Mouse (Mus musculus) heart, postnatal 0 days (tissue): ENCODE data around the gene Trib2. TPM values are rescaled to one million over a fixed set of nuclear protein-coding genes. Genes with fewer than 3 reads are reported as not detected.
A peak's percentile ranks its signal among the peaks of the same experiment; 100 is the strongest.

Experiments
- ATAC-seq: fragments of 200-750 bp; cut with Nextera tagmentation; 2 replicates; pipeline ENCODE4 v1.8.0; 2017; ENCODE audit warnings: low read depth, moderate number of reproducible peaks, moderate library complexity; ENCODE audit not compliant: insufficient read depth
- DNase-seq: peaks from one replicate; pipeline ENCODE4 v3.0.0-alpha.2; 2016; ENCODE audit warnings: low spot score
- H3K27ac ChIP-seq: fragments of 300-500 bp; sonication (generic); 2 replicates; pipeline ENCODE4 v1.5.1; 2014; ENCODE audit warnings: low read depth, mild to moderate bottlenecking
- H3K27me3 ChIP-seq: fragments of 300-500 bp; sonication (generic); 2 replicates; pipeline ENCODE4 v1.6.1; 2014; ENCODE audit warnings: low read length, mixed read lengths; ENCODE audit not compliant: control insufficient read depth, insufficient read depth
- H3K36me3 ChIP-seq: fragments of 300-500 bp; sonication (generic); replicated peaks from 2 replicates; pipeline ENCODE4 v1.6.1; 2014; ENCODE audit warnings: low read length, mixed read lengths; ENCODE audit not compliant: control insufficient read depth, insufficient read depth
- H3K4me1 ChIP-seq: fragments of 300-500 bp; sonication (generic); 2 replicates; pipeline ENCODE4 v1.6.1; 2014; ENCODE audit warnings: antibody characterized with exemption; ENCODE audit not compliant: control insufficient read depth, insufficient read depth
- H3K4me2 ChIP-seq: fragments of 300-500 bp; sonication (generic); 2 replicates; pipeline ENCODE4 v1.6.1; 2014; ENCODE audit warnings: low read depth, mild to moderate bottlenecking, low read length, moderate library complexity
- H3K4me3 ChIP-seq: fragments of 300-500 bp; sonication (generic); 2 replicates; pipeline ENCODE4 v1.5.1; 2014; ENCODE audit warnings: low read depth, low read length
- H3K9ac ChIP-seq: fragments of 300-500 bp; sonication (generic); replicated peaks from 2 replicates; pipeline ENCODE4 v1.6.1; 2014; ENCODE audit warnings: low read depth, low read length, mixed read lengths
- H3K9me3 ChIP-seq: fragments of 300-500 bp; sonication (generic); replicated peaks from 2 replicates; pipeline ENCODE4 v1.6.1; 2016; ENCODE audit warnings: low read length; ENCODE audit not compliant: control insufficient read depth
- CTCF ChIP-seq: IDR thresholded peaks from 2 replicates; pipeline ENCODE4 v1.5.1; 2016; ENCODE audit warnings: antibody characterized with exemption, control low read depth, low read depth
- EP300 ChIP-seq: IDR thresholded peaks from 2 replicates; pipeline ENCODE4 v1.6.1; 2016; ENCODE audit warnings: antibody characterized with exemption, low read depth
- WGBS: fragments of 180-500 bp; shearing (Covaris S2); extraction: QIAGEN DNeasy Blood & Tissue Kit; methylation state at CpG from one replicate; pipeline ENCODE4 v1.1.7; 2014; 5-methylcytosine and 5-hydroxymethylcytosine counted together
- polyA plus RNA-seq: library from polyadenylated mRNA; unstranded; fragments of >200 nt; fragmentation: Nextera tagmentation; extraction: Ambion mirVana; gene quantifications from 2 replicates; pipeline ENCODE4 v1.2.1, GENCODE M21; 2015
- total RNA-seq: library from RNA; depleted of rRNA; stranded (reverse); fragments of >200 nt; gene quantifications from 2 replicates; pipeline ENCODE4 v1.2.3, GENCODE M21; 2014; ENCODE audit warnings: low replicate concordance; rRNA removed

The Trib2 gene
- 83.9 and 91.1 TPM in 2 replicates for total RNA-seq
- 55.0 and 57.1 TPM in 2 replicates for polyA plus RNA-seq

GRCm38 (mm10) chr12:15816740-15817178 lies at the start of gene Trib2:
Gene Trib2, minus strand, starts transcription at chr12:15816922.
- peak within 1 kb of the TSS; percentile 81 for H3K4me3 ChIP-seq
- H3K4me2 ChIP-seq: peak within 1 kb of the TSS; percentile 77
- peak within 1 kb of the TSS; percentile 95 for H3K9ac ChIP-seq
- H3K4me1 ChIP-seq: peaks cover 14% of the 10 kb centered on the region; the same call in 1 of the 2 replicates
- WGBS: under 1% methylated on average over 50 of the region's 50 CpGs
- DNase-seq: peak; percentile 98
- TF ChIP-seq EP300 (no peak), CTCF (peak; percentile 57)
- H3K27me3 ChIP-seq: no peaks in the 10 kb centered on the region
- H3K9me3 ChIP-seq: no peaks in the 10 kb centered on the region
- peak within 1 kb of the TSS; percentile 100 for H3K27ac ChIP-seq
- no peaks in the 10 kb centered on the region for H3K36me3 ChIP-seq
- peak; percentile 91 for ATAC-seq

- ATAC-seq (no peak), DNase-seq (no peak)
- Histone ChIP-seq H3K9ac (no peak overlapping the region), H3K27me3 (no peaks in the 10 kb centered on the region), H3K4me2 (no peak overlapping the region), H3K9me3 (no peaks in the 10 kb centered on the region), H3K36me3 (no peaks in the 10 kb centered on the region), H3K4me3 (no peak overlapping the region), H3K4me1 (0 out of 2 replicates have a peak, but pooled peaks cover 5% of the 10 kb centered on the region), H3K27ac (no peak overlapping the region)
- TF ChIP-seq EP300: no peak
- no peak for TF ChIP-seq CTCF
- WGBS: 84% methylated on average over 4 of the region's 4 CpGs
Observed at GRCm38 (mm10) chr12:15858005-15858404, 41.3 kb upstream of the Trib2 start.

GRCm38 (mm10) chr12:15855891-15856290 lies 39.2 kb upstream of the Trib2 start:
- 81% methylated on average over 5 of the region's 5 CpGs for WGBS
- H3K4me2 ChIP-seq: no peak overlapping the region
- TF ChIP-seq EP300 (no peak), CTCF (no peak)
- DNase-seq: no peak
- H3K4me1 ChIP-seq: peaks cover 17% of the 10 kb centered on the region
- H3K27me3 ChIP-seq: no peaks in the 10 kb centered on the region
- H3K9ac ChIP-seq: no peak overlapping the region
- ATAC-seq: no peak
- no peaks in the 10 kb centered on the region for H3K9me3 ChIP-seq
- H3K4me3 ChIP-seq: no peak overlapping the region
- no peaks in the 10 kb centered on the region for H3K36me3 ChIP-seq
- H3K27ac ChIP-seq: no peak overlapping the region

DNA sequence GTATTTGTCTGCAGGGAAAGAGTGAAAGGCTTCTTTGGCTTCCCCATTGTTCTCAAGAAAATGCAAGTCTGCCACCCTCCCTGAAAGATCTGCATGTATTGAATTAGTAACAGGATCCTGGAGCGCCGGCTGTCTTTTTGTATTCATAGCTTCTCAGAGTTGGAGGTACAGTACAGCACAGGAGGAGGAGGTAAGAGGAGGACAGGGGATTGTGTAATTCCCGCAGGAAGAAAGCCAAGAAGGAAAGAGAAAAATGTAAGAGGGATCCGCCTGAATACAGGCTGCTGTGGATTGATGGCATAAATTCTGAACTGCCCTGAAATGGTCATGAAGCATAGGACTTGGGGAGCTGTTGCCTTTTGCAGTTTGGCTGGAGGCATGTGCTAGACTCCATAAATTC lies 36.1 kb upstream of the Trib2 start:
- DNase-seq: no peak
- H3K27me3 ChIP-seq: no peaks in the 10 kb centered on the region
- WGBS: 63% methylated on average over 4 of the region's 4 CpGs

GRCm38 (mm10) chr12:15852031-15852430 lies 35.3 kb upstream of the Trib2 start:
- Histone ChIP-seq H3K27ac (no peak overlapping the region), H3K27me3 (no peaks in the 10 kb centered on the region), H3K4me3 (no peak overlapping the region), H3K4me1 (peaks cover 32% of the 10 kb centered on the region), H3K4me2 (no peak overlapping the region), H3K9me3 (no peaks in the 10 kb centered on the region), H3K9ac (no peak overlapping the region), H3K36me3 (no peaks in the 10 kb centered on the region)
- no peak for TF ChIP-seq CTCF
- no peak for TF ChIP-seq EP300
- 82% methylated on average over 4 of the region's 4 CpGs for WGBS
- DNase-seq (no peak), ATAC-seq (no peak)

More for the DNA sequence above, 36.1 kb upstream of the Trib2 start:
- Histone ChIP-seq H3K9ac (no peak overlapping the region), H3K27ac (no peak overlapping the region), H3K9me3 (no peaks in the 10 kb centered on the region), H3K36me3 (no peaks in the 10 kb centered on the region), H3K4me1 (peaks cover 32% of the 10 kb centered on the region), H3K4me3 (no peak overlapping the region), H3K4me2 (no peak overlapping the region)
- no peak for ATAC-seq
- no peak for TF ChIP-seq CTCF
- no peak for TF ChIP-seq EP300

DNA sequence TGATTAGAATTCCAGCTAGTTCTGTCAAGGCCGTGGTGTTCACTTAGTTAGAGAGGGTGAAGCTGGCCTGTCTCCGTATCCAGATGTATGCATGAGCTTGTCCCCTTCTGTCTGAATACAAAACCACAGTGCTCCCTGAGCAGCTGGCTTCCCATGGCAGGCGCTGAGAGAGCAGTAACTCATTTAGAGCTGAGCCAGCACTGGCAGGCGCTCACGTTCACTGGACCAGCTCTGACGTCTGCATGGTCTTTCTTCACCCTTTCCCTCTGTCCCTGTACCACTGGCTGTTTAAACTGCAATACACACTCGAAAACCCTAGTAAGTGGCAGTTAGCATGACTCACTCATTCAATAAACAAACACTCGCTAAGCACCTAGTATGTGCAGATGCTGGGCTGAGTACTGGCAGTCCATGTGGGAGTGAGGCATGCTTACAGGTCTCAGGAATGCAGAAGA lies 33.7 kb upstream of the Trib2 start:
- ATAC-seq: peak; percentile 60
- DNase-seq: no peak
- Histone ChIP-seq H3K9ac (no peak overlapping the region), H3K4me1 (peaks cover 32% of the 10 kb centered on the region), H3K9me3 (no peaks in the 10 kb centered on the region), H3K4me2 (peak overlapping the region; percentile 15; the same call in 1 of the 2 replicates), H3K36me3 (no peaks in the 10 kb centered on the region), H3K27ac (peak overlapping the region; percentile 88), H3K27me3 (no peaks in the 10 kb centered on the region), H3K4me3 (no peak overlapping the region)
- WGBS: 39% methylated on average over 8 of the region's 8 CpGs
- TF ChIP-seq CTCF (no peak), EP300 (no peak)
